Mouse (Mus musculus): ENCODE results near the gene Cradd. TPM values are rescaled to one million over a fixed set of nuclear protein-coding genes. Genes with fewer than 3 reads are reported as not detected.

Gene Cradd
- total RNA-seq, 2 experiments from 2014 or later = 12.1 to 14.3 TPM

Other genes starting within 250 kb of the Cradd start
- 10 to 100 TPM; 13.9 to 21.3 TPM for gene Socs2, start 93.0 kb upstream of the Cradd start, total RNA-seq (2021)
- gene Mrpl42, start 177.8 kb upstream of the Cradd start, total RNA-seq (2021) = 100 to 1,000 TPM; 222 to 273 TPM
- 100 to 1,000 TPM; 111 to 139 TPM for gene Ube2n, start 191.0 kb upstream of the Cradd start, total RNA-seq (2021)
- gene Nudt4, start 240.0 kb upstream of the Cradd start, total RNA-seq (2021) = 100 to 1,000 TPM; 212 to 218 TPM